Mouse (Mus musculus) spleen, postnatal 14 days (tissue): ENCODE measurements around the gene Col16a1.

Source experiments
- DNase-seq, 2 experiments: peaks; one replicate each; pipeline ENCODE4 v3.0.0; 2021 to 2022; ENCODE audit warnings: low spot score in 2 of 2

Col16a1 gene

GRCm38 (mm10) chr4:130044211-130044610 lies 3.4 kb upstream of the Col16a1 start:
- no peak for DNase-seq

DNA sequence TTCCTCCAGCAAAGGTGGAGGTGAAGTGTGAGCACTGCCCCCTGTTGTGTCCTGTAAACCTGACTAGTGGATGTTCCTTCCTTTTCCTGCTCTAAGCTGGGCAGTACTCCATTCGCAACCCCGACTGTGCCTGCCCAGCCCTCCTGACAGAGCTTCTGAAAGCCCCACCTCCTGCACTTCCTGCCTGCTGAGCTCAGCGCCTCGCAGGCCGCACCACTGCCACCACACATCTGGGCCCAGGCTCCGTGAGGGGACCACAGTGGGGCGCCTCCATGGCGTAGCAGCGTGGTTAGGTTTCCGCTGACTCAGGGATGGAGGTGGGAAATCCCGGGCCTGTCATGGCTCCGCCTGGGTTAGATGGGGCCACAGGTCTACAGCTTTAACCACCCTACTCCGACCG lies 2.0 kb upstream of the Col16a1 start:
- no peak for DNase-seq

DNA sequence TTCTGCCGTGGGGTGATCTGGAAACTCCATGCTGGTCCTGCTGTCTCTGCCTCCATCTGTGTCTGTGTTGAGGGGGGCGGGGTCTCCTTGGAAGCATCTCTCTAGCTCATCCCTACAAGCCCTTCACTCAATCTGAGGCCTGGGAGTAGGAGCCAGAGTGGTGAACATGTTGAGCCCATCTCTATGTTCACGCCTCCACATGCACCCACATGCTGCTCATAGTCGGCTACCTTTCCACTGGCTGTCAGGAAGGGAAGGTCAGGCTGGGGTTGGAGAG lies 501 bp downstream of the Col16a1 start:
- DNase-seq, result no peak

DNA sequence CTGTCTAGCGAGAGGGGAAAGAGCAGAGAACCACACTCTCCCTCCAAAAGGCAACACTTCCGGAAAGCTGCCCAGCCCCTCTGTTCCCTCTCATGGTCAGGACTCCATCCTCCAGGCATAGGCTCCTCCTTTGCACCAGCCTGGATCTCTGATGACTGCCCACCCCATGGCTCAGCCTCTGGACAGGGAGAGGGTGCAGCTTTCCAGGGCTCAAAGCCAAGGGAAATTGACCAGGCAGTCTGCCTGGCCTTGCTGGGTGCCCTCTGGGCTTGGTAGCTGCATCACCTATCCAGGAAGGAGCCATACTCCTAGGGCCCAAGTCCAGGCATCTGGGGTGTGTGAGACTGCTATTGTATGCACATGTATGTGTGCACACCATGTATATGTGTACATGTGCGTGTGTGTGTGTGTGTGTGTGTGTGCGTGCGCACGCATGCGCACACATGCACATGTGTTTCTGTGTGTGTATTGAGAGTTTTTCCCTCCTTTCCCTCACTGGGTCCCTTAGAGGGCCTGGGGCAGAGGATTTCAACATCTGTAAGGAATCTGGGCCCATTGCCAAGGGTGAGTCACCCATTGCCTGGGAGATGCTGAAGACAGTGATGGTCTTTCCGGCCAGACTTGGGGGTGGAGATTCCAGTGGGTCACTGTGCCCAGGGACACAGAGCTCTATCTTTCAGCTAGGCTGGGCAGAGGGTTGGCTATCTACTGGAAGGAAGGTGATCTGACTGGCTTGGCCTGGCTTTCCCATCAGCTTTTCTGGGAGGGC lies 2.6 kb downstream of the Col16a1 start:
- DNase-seq, result no peak

GRCm38 (mm10) chr4:130052283-130052682 lies 4.6 kb downstream of the Col16a1 start:
- DNase-seq, result no peak

DNA sequence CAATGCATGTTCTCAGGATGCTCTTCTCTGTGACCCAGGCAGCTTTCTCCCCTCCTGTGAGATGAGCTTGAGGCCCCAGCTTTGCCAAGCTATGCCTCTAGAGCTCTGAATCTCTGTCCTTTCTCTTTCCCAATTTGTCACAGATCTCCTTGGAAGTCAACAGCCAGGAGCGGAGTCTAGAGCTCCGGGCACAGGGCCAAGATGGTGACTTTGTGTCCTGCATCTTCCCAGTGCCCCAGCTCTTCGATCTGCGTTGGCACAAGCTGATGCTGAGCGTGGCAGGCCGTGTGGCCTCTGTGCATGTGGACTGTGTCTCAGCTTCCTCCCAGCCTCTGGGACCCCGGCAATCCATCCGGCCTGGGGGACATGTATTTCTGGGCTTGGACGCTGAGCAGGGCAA lies 5.5 kb downstream of the Col16a1 start:
- no peak for DNase-seq

- DNase-seq, result no peak
Measured at GRCm38 (mm10) chr4:130054727-130055126, 7.1 kb downstream of the Col16a1 start.

DNA sequence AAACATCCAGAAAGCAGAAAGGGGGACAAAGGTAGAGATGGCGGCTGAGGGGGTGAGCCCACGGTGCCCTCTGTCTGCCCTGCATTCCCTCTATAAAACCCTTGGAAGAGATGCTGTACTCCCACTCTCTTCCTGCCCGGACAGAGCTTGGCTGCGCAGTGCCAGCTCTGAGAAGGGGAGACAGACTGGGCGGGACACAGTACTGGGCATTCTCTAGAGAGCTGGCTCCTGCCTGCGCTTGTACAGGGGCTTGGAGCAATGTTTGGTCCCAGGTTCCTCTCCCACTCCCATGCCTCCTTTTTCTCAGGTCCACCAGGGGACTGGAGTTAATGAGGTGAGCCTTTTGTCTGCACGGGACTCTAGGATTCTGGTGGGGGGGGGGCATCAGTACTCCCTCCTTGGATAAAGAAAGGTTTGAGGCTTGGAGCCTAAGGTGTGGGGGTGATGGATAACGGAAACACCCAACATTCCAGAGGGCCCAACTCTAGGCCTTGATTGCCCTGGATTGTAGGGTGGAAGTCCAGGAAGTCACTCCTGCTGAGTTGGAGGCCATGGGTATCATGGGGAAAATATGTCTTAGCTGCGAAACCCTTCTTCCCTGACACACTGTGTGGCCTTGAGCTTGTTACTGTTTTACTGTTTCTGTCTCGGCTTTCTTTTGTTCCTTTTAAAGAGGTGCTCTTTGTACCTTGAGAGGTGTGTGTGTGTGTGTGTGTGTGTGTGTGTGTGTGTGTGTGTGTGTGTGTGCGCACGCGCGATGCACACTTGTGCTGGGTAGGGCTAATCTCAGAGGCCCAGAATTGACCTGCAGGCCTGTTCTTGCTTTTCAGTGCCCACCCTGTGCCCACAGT lies 7.7 kb downstream of the Col16a1 start:
- no peak for DNase-seq

DNA sequence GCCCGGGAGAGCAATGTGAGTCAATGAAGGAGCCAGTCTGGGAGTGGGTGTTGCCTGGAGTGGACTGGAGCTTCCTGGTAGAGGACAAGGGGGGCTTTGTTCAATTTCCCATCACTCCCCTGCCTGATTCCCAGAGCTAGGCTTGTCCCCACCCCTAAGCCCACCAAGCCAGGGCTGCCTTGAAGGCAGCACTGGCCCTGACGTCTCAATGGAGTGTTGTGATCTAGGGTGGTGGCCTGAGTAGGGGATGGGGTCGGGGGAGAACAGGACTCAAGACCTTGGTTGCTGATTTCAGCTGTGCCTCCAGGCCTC lies 8.3 kb downstream of the Col16a1 start:
- DNase-seq, result no peak

GRCm38 (mm10) chr4:130056471-130056870 lies 8.8 kb downstream of the Col16a1 start:
- DNase-seq, result no peak

DNA sequence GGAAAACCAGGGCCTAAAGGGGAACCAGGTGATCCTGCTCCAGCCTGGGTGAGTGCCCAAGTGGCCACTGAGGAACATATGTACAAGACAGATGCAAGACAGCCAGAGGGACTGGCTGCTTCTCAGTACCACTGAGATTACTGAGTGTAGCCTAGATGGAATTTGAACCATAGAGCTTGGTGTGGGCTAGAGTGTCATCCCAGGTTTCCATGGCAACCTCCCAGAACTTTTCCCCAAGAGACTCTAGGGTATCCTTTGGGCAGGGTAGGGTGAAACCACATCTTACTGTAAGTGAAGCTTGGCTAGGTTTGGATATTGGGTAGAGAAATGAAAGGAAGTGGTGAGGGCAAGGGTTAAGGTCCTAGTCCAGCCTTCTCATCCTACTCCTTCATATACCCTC lies 13.3 kb downstream of the Col16a1 start:
- DNase-seq, result no peak

DNA sequence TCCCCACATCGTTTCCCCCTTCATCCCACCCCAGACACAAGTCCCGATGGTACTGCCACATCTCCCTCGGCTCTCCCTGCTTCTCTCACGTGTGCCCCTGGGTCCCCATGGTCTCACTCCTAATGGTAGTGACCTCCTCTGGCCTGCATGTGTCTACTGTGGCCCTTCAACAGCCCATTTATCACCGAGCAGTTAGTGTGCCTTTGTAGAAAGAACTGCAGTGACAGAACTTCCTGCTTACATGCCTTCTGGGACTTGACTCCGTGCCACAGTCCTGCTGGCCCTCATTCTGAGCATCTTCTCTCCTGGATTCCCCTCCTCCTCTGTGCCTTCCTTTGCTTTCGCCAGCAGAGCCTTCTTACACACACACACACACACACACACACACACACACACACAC lies 15.6 kb downstream of the Col16a1 start:
- DNase-seq, result no peak

- DNase-seq, result no peak
Measured at GRCm38 (mm10) chr4:130066816-130067215, 19.2 kb downstream of the Col16a1 start.

GRCm38 (mm10) chr4:130070523-130070922 lies 22.9 kb downstream of the Col16a1 start:
- DNase-seq, result no peak

DNA sequence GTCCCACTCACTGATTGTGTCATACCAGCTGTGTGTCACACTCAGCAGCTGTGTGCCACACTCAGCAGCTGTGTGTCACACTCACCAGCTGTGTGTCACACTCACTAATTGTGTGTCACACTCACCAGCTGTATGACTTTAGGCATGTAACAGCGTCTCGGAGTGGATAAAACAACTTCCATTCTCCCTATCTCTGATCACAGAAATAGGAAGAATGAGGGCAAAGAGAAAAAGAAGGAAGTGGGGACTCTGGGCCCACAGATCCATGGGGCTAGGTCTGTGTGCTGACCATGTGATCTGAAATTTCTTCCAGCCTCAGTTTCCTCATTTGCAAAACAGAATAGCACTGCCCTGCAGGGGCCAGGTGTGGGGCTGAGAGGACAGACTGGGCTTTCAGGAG lies 24.1 kb downstream of the Col16a1 start:
- no peak for DNase-seq

DNA sequence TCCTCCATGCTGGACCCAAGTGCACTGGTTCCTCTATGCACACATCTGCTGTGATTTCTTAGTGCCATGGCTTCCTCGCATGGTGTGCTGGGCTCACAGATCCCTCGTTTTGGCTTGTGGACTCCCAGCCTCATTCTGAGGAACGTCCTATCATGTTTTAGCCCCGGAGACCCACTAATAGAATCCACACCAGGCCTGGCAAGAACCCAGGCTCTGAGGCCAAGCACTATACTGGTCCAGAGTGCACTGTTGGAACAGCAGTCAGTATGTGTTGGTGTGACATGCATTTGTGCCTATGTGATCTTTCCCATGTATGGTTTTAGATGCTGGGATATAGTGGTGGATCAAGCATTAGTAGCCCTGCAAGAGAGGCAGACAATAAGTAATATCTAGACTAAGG lies 25.7 kb downstream of the Col16a1 start:
- no peak for DNase-seq

GRCm38 (mm10) chr4:130074761-130075515 lies 27.3 kb downstream of the Col16a1 start:
- no peak for DNase-seq

GRCm38 (mm10) chr4:130076856-130077255 lies 29.2 kb downstream of the Col16a1 start:
- no peak for DNase-seq

- no peak for DNase-seq
Measured at GRCm38 (mm10) chr4:130078816-130079485, 31.3 kb downstream of the Col16a1 start.

DNA sequence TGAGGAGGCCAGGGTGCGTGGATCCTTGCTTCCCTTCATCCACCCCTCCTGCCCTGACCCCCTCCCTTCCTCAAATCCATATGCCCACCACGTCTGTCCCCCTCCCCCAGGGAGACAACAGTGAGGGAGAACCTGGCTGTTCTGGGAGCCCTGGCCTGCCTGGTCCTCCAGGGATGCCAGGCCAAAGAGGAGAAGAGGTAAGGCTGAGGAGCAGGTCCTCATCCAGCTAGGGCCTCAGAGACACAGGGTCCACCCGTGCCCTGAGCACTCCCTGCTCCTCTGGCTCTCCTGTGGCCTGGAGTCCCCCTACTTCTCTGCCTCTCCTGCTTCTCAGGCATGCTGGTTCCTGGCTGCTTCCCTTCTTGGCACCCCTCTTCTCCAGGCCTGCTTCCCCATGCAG lies 31.9 kb downstream of the Col16a1 start:
- DNase-seq, result no peak

DNA sequence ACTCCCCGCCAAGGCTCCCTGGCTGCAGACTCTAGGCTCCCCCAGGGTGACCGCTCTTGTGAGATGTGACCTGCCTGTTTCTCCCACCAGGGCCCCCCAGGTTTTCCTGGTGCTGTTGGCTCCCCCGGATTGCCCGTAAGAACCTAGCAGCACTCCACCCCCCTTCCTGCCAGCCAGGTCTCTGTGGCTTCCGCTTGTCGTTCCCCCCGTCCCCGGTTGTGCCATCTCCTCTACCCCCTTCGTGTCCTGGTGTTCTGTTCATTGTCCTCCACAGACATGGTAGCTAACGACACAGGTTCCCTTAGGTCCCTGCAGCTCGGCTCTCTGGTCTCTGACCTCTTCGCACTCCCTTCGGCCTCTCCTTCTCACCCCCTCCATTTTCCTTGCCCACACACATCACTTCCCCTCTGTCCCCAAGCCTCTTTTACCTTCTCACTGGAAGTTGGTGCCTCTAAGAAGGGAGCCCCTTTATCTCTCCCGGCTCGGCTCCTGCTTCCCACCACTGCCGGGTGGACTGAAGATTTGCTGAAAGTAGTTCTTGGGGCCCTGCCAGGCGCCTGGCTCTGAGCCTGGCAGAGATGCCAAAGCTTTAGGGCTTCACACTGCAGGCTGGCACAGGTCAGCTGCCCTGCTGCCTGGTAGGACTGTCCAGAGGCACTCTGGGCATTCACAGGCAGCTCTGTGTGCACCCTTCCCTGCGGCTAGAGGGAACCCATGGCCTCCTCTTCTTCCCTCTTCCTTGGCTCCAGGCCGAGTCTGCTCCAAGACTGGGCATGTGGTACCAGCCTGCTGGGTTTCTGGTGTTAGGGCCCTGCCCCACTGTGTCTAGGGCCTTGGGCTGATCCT lies 33.9 kb downstream of the Col16a1 start:
- DNase-seq, result no peak
